Mouse (Mus musculus): Measurements from ENCODE around the gene Hmmr. TPM values are rescaled to one million over a fixed set of nuclear protein-coding genes. Genes with fewer than 3 reads are reported as not detected.

Hmmr gene
- polyA plus RNA-seq, 1 experiment from 2014 or later = 49.7 TPM

GRCm38 (mm10) chr11:40693366-40693951 lies 39.8 kb downstream of the Hmmr start:
- Histone ChIP-seq H3K27me3 (no peaks in the 10 kb centered on the region), H3K4me1 (peaks cover 23% of the 10 kb centered on the region), H3K4me3 (peak overlapping the region; percentile 87), H3K36me3 (no peaks in the 10 kb centered on the region), H3K9ac (peak overlapping the region; percentile 69), H3K4me2 (peak overlapping the region; percentile 83), H3K9me3 (no peaks in the 10 kb centered on the region), H3K27ac (peak overlapping the region; percentile 96)
- no peak for ATAC-seq (ENCODE audit: insufficient number of reproducible peaks, insufficient read depth, low FRiP score, low TSS enrichment, low read depth)
- under 1% methylated on average over 16 of the region's 16 CpGs for WGBS

- Histone ChIP-seq H3K27ac (peak overlapping the region; percentile 96), H3K9me3 (no peaks in the 10 kb centered on the region), H3K4me2 (peak overlapping the region; percentile 83), H3K4me1 (peaks cover 23% of the 10 kb centered on the region), H3K9ac (peak overlapping the region; percentile 83), H3K36me3 (no peaks in the 10 kb centered on the region), H3K4me3 (peak overlapping the region; percentile 87), H3K27me3 (no peaks in the 10 kb centered on the region)
- under 1% methylated on average over 35 of the region's 36 CpGs for WGBS
- ATAC-seq (ENCODE audit: insufficient number of reproducible peaks, insufficient read depth, low FRiP score, low TSS enrichment, low read depth) = peak; percentile 91
Measured at GRCm38 (mm10) chr11:40692511-40693365, 40.5 kb downstream of the Hmmr start.

GRCm38 (mm10) chr11:40692101-40692509 lies 41.1 kb downstream of the Hmmr start:
- WGBS = under 1% methylated on average over 28 of the region's 28 CpGs

GRCm38 (mm10) chr11:40690444-40691127 lies 42.6 kb downstream of the Hmmr start:
- Histone ChIP-seq H3K36me3 (peaks cover 20% of the 10 kb centered on the region), H3K4me3 (peak overlapping the region; percentile 87), H3K9ac (0 out of 2 replicates have a peak overlapping the region, but pooled peaks have one; percentile 83), H3K4me2 (peak overlapping the region; percentile 83), H3K27ac (0 out of 2 replicates have a peak overlapping the region, but pooled peaks have one; percentile 4), H3K9me3 (no peaks in the 10 kb centered on the region), H3K4me1 (peaks cover 23% of the 10 kb centered on the region), H3K27me3 (no peaks in the 10 kb centered on the region)
- no peak for ATAC-seq (ENCODE audit: insufficient number of reproducible peaks, insufficient read depth, low FRiP score, low TSS enrichment, low read depth)
- 63% methylated on average over 5 of the region's 5 CpGs for WGBS

More at GRCm38 (mm10) chr11:40692101-40692509, 41.1 kb downstream of the Hmmr start:
- Histone ChIP-seq H3K4me3 (peak overlapping the region; percentile 87), H3K27ac (peak overlapping the region; percentile 96), H3K9me3 (no peaks in the 10 kb centered on the region), H3K9ac (peak overlapping the region; percentile 83), H3K27me3 (no peaks in the 10 kb centered on the region), H3K4me2 (peak overlapping the region; percentile 83), H3K36me3 (peaks cover 5% of the 10 kb centered on the region), H3K4me1 (peaks cover 23% of the 10 kb centered on the region)
- ATAC-seq (ENCODE audit: insufficient number of reproducible peaks, insufficient read depth, low FRiP score, low TSS enrichment, low read depth) = peak; percentile 53

- 90% methylated on average over 3 of the region's 3 CpGs for WGBS
- ATAC-seq (ENCODE audit: insufficient number of reproducible peaks, insufficient read depth, low FRiP score, low TSS enrichment, low read depth) = no peak
- Histone ChIP-seq H3K27ac (no peak overlapping the region), H3K9ac (no peak overlapping the region), H3K4me1 (0 out of 2 replicates have a peak, but pooled peaks cover 3% of the 10 kb centered on the region), H3K4me3 (no peak overlapping the region), H3K4me2 (no peak overlapping the region), H3K27me3 (no peaks in the 10 kb centered on the region), H3K36me3 (peaks cover 83% of the 10 kb centered on the region), H3K9me3 (no peaks in the 10 kb centered on the region)
Measured at GRCm38 (mm10) chr11:40683295-40683694, 49.9 kb downstream of the Hmmr start.

GRCm38 (mm10) chr11:40682456-40682855 lies 50.8 kb downstream of the Hmmr start:
- Histone ChIP-seq H3K9ac (no peak overlapping the region), H3K4me2 (no peak overlapping the region), H3K36me3 (peaks cover 90% of the 10 kb centered on the region), H3K9me3 (no peaks in the 10 kb centered on the region), H3K27me3 (no peaks in the 10 kb centered on the region), H3K4me1 (0 out of 2 replicates have a peak, but pooled peaks cover 3% of the 10 kb centered on the region), H3K27ac (no peak overlapping the region), H3K4me3 (no peak overlapping the region)
- 95% methylated on average over 3 of the region's 3 CpGs for WGBS
- ATAC-seq (ENCODE audit: insufficient number of reproducible peaks, insufficient read depth, low FRiP score, low TSS enrichment, low read depth) = no peak

- Histone ChIP-seq H3K4me3 (no peak overlapping the region), H3K36me3 (peaks cover 54% of the 10 kb centered on the region), H3K27ac (no peak overlapping the region), H3K27me3 (no peaks in the 10 kb centered on the region), H3K9ac (no peak overlapping the region), H3K4me2 (no peak overlapping the region), H3K4me1 (no peaks in the 10 kb centered on the region), H3K9me3 (no peaks in the 10 kb centered on the region; the same call in 1 of the 2 replicates)
- no peak for ATAC-seq (ENCODE audit: insufficient number of reproducible peaks, insufficient read depth, low FRiP score, low TSS enrichment, low read depth)
- 100% methylated on average over 1 of the region's 1 CpGs for WGBS
Measured at GRCm38 (mm10) chr11:40677169-40677568, 56.1 kb downstream of the Hmmr start.

- WGBS = 79% methylated on average over 4 of the region's 4 CpGs
Measured at GRCm38 (mm10) chr11:40675014-40675730, 58.0 kb downstream of the Hmmr start.

More at GRCm38 (mm10) chr11:40675014-40675730, 58.0 kb downstream of the Hmmr start:
- ATAC-seq (ENCODE audit: insufficient number of reproducible peaks, insufficient read depth, low FRiP score, low TSS enrichment, low read depth) = no peak
- Histone ChIP-seq H3K27me3 (no peaks in the 10 kb centered on the region), H3K27ac (no peak overlapping the region), H3K4me1 (no peaks in the 10 kb centered on the region), H3K9me3 (no peaks in the 10 kb centered on the region; the same call in 1 of the 2 replicates), H3K4me3 (no peak overlapping the region), H3K36me3 (peaks cover 37% of the 10 kb centered on the region), H3K9ac (no peak overlapping the region), H3K4me2 (no peak overlapping the region)

Other genes starting within 250 kb of the Hmmr start
- gene Mat2b, start 38.2 kb downstream of the Hmmr start, polyA plus RNA-seq (2015; fragmentation: Nextera tagmentation; extraction: Ambion mirVana) = 90.4 and 109 TPM in 2 replicates
- 161 and 175 TPM in 2 replicates for gene Nudcd2, start 245 bp upstream of the Hmmr start, polyA plus RNA-seq (2015; fragmentation: Nextera tagmentation; extraction: Ambion mirVana)
- 36.1 and 39.5 TPM in 2 replicates for gene Ccng1, start 21.9 kb upstream of the Hmmr start, polyA plus RNA-seq (2015; fragmentation: Nextera tagmentation; extraction: Ambion mirVana)

All from embryonic facial prominence, embryonic 13.5 days (tissue).